Mouse (Mus musculus) spleen, adult 18-20 months (tissue): ENCODE measurements around the gene Pimreg.

ENCODE experiments used
- DNase-seq, 2 experiments: peaks; one replicate each; pipeline ENCODE4 v3.0.0; 2022; ENCODE audit warnings: mixed read lengths in 2 of 2

Gene Pimreg

GRCm38 (mm10) chr11:72067326-72067725 is 25.5 kb downstream of the Pimreg start:
- DNase-seq: no peak

GRCm38 (mm10) chr11:72068026-72068425 is 26.2 kb downstream of the Pimreg start:
- DNase-seq: no peak

GRCm38 (mm10) chr11:72070733-72071132 is 28.9 kb downstream of the Pimreg start:
- no peak for DNase-seq

GRCm38 (mm10) chr11:72072331-72072905 is 30.6 kb downstream of the Pimreg start:
- no peak for DNase-seq

- DNase-seq: no peak
Observed at GRCm38 (mm10) chr11:72074230-72074629, 32.4 kb downstream of the Pimreg start.

GRCm38 (mm10) chr11:72078056-72078455 is 36.2 kb downstream of the Pimreg start:
- DNase-seq: no peak

- DNase-seq: no peak
Observed at GRCm38 (mm10) chr11:72078647-72079046, 36.8 kb downstream of the Pimreg start.

- no peak for DNase-seq
Observed at GRCm38 (mm10) chr11:72080461-72080860, 38.6 kb downstream of the Pimreg start.

GRCm38 (mm10) chr11:72082601-72083000 is 40.8 kb downstream of the Pimreg start:
- DNase-seq: no peak

GRCm38 (mm10) chr11:72084337-72084736 is 42.5 kb downstream of the Pimreg start:
- DNase-seq: no peak

GRCm38 (mm10) chr11:72086251-72087046 is 44.6 kb downstream of the Pimreg start:
- DNase-seq: no peak

GRCm38 (mm10) chr11:72092390-72092789 is 50.6 kb downstream of the Pimreg start:
- DNase-seq: no peak

- peak in 1 of 2 experiments; percentile 7 for DNase-seq
Observed at GRCm38 (mm10) chr11:72094442-72094841, 52.6 kb downstream of the Pimreg start.

- no peak for DNase-seq
Observed at GRCm38 (mm10) chr11:72095994-72096393, 54.2 kb downstream of the Pimreg start.
